Mouse (Mus musculus) c-Kit-positive CD71-positive TER-119-positive erythroid progenitor cells, embryonic 14.5 days (primary cell): ENCODE results near the gene Col23a1.
"Not testable (repeated sequence)": the region's sequence is repeated elsewhere in the genome, so short reads cannot be mapped to it uniquely, and the experiment has no call there.

ENCODE experiments used
- DNase-seq: peaks from one replicate; pipeline ENCODE4 v3.0.0-alpha.2; 2013; ENCODE audit warnings: low spot score

Col23a1 gene

GRCm38 (mm10) chr11:51621776-51622175 is 332.1 kb downstream of the Col23a1 start:
- DNase-seq = no peak

DNA sequence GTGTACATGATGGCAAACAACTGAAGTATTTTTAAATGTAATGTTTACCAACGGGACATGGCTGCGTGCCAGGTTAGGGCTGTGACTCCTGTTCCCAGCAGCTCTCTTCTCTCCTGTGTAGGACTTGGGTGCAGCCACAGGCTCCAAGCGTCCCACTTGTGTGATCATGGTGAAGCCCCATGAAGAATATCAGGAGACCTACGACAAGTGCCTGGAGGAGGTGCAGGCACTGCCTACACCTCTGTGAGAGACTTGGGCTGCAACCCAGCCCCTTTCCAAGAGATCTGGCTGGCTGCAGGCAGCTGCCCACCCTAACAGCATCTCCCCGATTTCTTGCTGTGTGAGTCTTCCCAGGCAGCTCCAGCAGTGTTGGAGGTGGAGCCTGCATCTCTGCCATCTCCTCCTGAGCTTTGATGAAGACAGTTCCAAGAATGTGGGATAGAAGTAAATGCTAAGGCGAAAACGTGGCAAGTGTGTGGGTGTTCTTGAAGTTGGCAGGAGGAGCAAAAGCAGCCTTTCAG is 333.3 kb downstream of the Col23a1 start:
- DNase-seq = no peak

GRCm38 (mm10) chr11:51625187-51625820 is 335.6 kb downstream of the Col23a1 start:
- DNase-seq = no peak

- no peak for DNase-seq
Observed at GRCm38 (mm10) chr11:51627425-51627824, 337.7 kb downstream of the Col23a1 start.

DNA sequence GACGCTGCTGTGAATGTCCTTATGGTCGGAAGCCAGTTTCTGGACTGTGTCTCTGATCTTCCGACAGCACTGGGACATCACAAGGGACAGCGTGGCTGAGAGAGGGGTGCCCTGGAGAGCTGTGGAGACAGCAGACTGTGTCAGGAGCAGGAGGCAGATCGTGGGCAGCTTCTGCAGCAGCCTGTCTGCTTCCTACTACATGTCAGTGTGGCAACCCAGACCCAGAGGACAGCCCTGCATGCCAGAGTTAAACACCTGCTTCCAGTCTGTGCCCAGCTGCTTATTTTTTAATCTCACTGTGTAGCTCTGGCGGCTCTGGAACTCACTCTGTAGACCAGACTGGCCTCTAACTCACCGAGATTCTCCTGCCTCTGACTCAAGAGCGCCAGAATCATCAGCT is 338.2 kb downstream of the Col23a1 start:
- DNase-seq = no peak

DNA sequence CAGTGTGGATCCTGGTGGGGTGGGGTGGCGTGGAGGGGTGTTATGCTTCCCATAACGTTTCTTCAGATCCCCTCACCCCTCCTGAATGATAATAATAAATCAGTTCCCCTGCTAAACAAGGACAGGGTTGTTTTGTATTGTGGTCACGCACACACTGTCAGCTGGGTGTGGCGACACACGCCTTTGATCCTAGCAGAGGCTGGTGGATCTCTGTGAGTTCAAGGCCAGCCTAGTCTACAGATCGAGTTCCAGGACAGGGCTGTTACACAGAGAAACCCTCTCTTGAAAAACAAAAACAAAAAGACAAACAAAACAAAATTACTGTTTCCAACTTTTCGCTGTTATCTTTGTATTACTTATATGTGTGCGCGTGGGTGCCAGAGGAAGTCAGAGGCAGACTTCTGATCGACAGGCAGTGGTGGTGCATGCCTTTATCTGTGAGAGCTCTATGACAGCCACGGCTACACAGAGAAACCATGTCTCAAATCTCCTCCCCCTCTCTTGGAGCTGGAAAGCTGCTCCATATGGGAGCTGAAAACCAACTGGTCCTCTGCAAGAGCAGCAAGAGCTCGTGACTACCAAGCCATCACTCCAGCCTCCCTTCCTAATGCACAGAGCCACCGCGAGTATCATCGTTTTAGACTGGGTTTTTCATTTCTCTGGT is 340.1 kb downstream of the Col23a1 start:
- no peak for DNase-seq

DNA sequence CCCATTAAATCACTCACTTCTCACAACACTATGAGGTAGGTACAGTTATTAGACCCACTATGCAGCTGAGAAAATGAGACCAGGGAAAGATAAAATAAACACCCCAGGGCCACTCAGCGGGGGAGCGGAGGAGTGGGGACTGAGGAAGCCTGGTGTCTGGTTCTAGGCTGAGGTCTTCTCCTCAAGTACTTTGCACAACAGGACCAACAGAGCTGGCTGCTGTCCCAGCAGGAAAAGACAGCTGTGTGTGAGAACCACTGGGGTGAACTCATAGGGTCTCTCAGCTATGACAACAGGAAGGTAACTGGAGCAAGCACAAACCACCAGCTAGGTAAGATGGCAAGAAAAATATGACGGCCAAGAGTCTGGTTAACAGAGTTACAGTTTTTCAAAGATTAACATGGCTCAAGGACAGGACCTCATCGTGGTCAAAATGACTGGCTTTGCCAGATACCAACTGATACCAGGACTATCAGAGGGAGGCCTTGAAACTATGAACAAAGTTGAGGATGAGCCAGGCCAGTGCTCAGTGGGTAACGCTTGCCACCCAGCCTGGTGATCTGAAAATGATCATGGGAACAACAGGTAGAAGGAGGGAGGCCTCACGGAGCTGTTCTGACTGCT is 342.5 kb downstream of the Col23a1 start:
- no peak for DNase-seq

GRCm38 (mm10) chr11:51633200-51633599 is 343.5 kb downstream of the Col23a1 start:
- not testable (repeated sequence) for DNase-seq
